Mouse (Mus musculus): ENCODE measurements around the gene Rybp. TPM values are rescaled to one million over a fixed set of nuclear protein-coding genes. Genes with fewer than 3 reads are reported as not detected.

Rybp gene
- total and polyA plus RNA-seq, 3 experiments: 9.1 to 12.6 (median 10.7) TPM

DNA sequence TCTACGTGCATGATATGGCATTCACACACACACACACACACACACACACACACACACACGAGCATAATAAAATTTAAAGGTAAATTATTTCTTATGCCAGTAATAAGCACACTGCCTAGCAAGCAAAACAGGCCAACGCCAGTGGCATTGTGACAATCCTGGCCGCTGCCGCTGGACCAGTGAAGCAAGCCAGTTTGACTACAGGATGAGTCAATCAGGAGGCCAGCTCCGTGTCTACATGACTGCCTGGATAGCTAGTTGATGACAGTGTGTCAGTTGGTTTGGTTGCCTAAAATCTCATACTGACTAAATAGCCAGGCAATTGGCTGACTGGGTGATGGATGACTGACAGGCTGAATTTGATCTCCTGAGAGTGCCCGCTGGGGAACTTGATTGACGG is 69.8 kb downstream of the Rybp start:
- H3K79me2 ChIP-seq (replicated peaks; ENCODE audit: control insufficient read depth, insufficient read depth, low read length): no peaks in the 10 kb centered on the region
- DNase-seq: no peak
- H3K9ac ChIP-seq (ENCODE audit: low read depth, low read length): no peak overlapping the region
- H3K4me1 ChIP-seq (ENCODE audit: control insufficient read depth, insufficient read depth, low read length): peaks cover 14% of the 10 kb centered on the region
- no peaks in the 10 kb centered on the region for H3K27me3 ChIP-seq (ENCODE audit: control insufficient read depth, insufficient read depth, low read length)
- H3K27ac ChIP-seq: no peak overlapping the region
- TF ChIP-seq POLR2A (IDR thresholded peaks at IDR 0.05; ENCODE audit: insufficient read depth, low read depth, low read length) (no peak), EP300 (IDR thresholded peaks at IDR 0.05; ENCODE audit: insufficient read depth, low read depth, low read length) (no peak), CTCF (IDR thresholded peaks at IDR 0.05) (no peak)
- 94% methylated on average over 8 of the region's 8 CpGs for WGBS
- H3K36me3 ChIP-seq (ENCODE audit: control insufficient read depth, insufficient read depth, low read length): no peaks in the 10 kb centered on the region
- H3K4me3 ChIP-seq: no peak overlapping the region
- intact Hi-C loops (cut with DNase I): no loop called here

DNA sequence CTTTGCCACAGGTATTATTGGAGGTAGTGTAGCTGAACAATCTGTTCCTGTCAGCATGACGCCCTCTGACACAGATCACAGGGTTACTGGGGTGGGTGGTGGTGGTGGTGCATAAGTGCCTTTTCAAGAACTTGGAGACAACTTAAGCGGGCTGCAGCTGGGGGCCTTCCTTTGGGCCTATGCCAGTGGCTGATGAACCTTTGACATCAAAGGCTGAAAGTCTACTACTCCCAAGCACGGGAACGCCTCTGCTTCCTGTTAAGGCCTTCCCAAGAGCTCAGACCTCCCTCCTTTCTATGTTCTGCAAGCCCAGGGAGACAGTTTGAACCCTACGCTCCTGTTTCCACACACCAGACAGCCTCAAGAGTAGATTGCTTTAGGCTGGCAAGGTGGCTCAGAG is 70.3 kb downstream of the Rybp start:
- TF ChIP-seq EP300 (IDR thresholded peaks at IDR 0.05; ENCODE audit: insufficient read depth, low read depth, low read length) (no peak), POLR2A (IDR thresholded peaks at IDR 0.05; ENCODE audit: insufficient read depth, low read depth, low read length) (no peak), CTCF (IDR thresholded peaks at IDR 0.05) (no peak)
- H3K4me3 ChIP-seq: no peak overlapping the region
- intact Hi-C loops (cut with DNase I): no loop called here
- H3K9ac ChIP-seq (ENCODE audit: low read depth, low read length): no peak overlapping the region
- no peak for DNase-seq
- H3K36me3 ChIP-seq (ENCODE audit: control insufficient read depth, insufficient read depth, low read length): no peaks in the 10 kb centered on the region
- H3K4me1 ChIP-seq (ENCODE audit: control insufficient read depth, insufficient read depth, low read length): peaks cover 14% of the 10 kb centered on the region
- no peaks in the 10 kb centered on the region for H3K27me3 ChIP-seq (ENCODE audit: control insufficient read depth, insufficient read depth, low read length)
- no peak overlapping the region for H3K27ac ChIP-seq
- 72% methylated on average over 5 of the region's 5 CpGs for WGBS
- no peaks in the 10 kb centered on the region for H3K79me2 ChIP-seq (replicated peaks; ENCODE audit: control insufficient read depth, insufficient read depth, low read length)

DNA sequence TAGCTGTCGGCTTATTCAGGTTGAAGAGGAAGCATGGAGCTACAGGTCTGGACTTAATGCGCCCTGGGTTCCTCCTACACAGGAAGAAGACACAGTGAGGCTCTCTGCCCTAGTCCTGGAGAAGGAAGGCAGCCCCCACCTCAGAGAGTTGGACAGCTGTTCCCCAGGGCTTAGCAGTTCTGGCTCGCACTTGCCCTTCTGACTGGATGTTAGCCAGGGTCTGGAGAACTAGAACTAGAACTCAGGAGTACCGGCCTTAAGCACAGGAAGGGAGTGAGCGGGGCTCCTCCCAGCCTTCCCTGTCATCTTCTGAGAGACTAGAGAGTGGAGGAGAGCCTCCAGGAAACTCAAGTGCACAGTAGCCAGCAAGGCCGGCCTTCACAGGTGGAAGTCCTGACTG is 71.5 kb downstream of the Rybp start:
- Histone ChIP-seq H3K27me3 (ENCODE audit: control insufficient read depth, insufficient read depth, low read length) (no peaks in the 10 kb centered on the region), H3K27ac (no peak overlapping the region), H3K4me1 (ENCODE audit: control insufficient read depth, insufficient read depth, low read length) (peaks cover 14% of the 10 kb centered on the region), H3K9ac (ENCODE audit: low read depth, low read length) (no peak overlapping the region), H3K4me3 (no peak overlapping the region), H3K36me3 (ENCODE audit: control insufficient read depth, insufficient read depth, low read length) (no peaks in the 10 kb centered on the region), H3K79me2 (replicated peaks; ENCODE audit: control insufficient read depth, insufficient read depth, low read length) (no peaks in the 10 kb centered on the region)
- TF ChIP-seq EP300 (IDR thresholded peaks at IDR 0.05; ENCODE audit: insufficient read depth, low read depth, low read length): no peak
- TF ChIP-seq CTCF (IDR thresholded peaks at IDR 0.05): no peak
- TF ChIP-seq POLR2A (IDR thresholded peaks at IDR 0.05; ENCODE audit: insufficient read depth, low read depth, low read length): no peak
- DNase-seq: peak in 1 of 2 experiments; percentile 51
- intact Hi-C loops (cut with DNase I): no loop called here
- WGBS: 34% methylated on average over 6 of the region's 6 CpGs

DNA sequence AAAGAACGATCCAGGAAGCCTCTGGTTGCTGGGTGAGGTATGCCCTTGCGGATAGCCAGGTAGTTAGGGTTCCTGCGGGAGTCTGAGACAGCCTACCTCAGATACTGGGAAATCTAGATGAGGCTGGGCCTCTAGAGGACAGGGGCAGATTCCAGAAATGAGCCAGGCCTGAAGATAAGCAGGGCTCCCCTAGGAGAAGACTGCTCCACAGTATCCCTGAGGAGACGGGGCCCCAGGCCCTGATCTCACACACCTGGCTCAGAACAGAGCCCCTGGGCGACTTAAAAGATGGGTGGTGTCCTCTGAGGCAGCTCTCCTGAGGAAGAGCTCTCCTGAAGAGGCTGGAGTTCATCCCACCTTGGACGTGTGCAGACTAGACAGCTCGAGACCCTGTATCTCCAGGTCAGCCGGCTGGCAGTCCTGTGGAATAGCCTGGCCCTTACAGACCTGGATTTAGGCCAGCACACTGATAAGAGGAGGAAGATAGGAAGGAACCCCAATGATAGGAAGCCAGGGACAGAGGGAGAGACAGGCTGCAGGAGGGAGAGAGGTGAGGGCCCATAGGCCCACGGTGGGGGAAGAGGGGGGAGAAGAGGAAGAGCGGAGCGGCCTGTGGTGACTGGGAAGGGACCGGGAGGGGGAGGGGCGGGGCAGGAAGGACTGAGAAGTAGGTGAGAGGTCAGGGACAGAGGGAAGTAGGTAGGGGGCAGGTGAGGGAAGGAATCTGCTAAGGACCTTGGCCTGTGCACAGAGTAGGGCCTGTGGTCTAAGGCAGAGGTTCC is 73.0 kb downstream of the Rybp start:
- no peak overlapping the region for H3K27ac ChIP-seq
- H3K79me2 ChIP-seq (replicated peaks; ENCODE audit: control insufficient read depth, insufficient read depth, low read length): no peaks in the 10 kb centered on the region
- no peak for TF ChIP-seq EP300 (IDR thresholded peaks at IDR 0.05; ENCODE audit: insufficient read depth, low read depth, low read length)
- no peak for TF ChIP-seq POLR2A (IDR thresholded peaks at IDR 0.05; ENCODE audit: insufficient read depth, low read depth, low read length)
- TF ChIP-seq CTCF (IDR thresholded peaks at IDR 0.05): no peak
- intact Hi-C loops (cut with DNase I): no loop called here
- H3K9ac ChIP-seq (ENCODE audit: low read depth, low read length): no peak overlapping the region
- 46% methylated on average over 13 of the region's 13 CpGs for WGBS
- no peak for DNase-seq
- H3K27me3 ChIP-seq (ENCODE audit: control insufficient read depth, insufficient read depth, low read length): no peaks in the 10 kb centered on the region
- no peak overlapping the region for H3K4me3 ChIP-seq
- H3K4me1 ChIP-seq (ENCODE audit: control insufficient read depth, insufficient read depth, low read length): peaks cover 14% of the 10 kb centered on the region
- no peaks in the 10 kb centered on the region for H3K36me3 ChIP-seq (ENCODE audit: control insufficient read depth, insufficient read depth, low read length)

DNA sequence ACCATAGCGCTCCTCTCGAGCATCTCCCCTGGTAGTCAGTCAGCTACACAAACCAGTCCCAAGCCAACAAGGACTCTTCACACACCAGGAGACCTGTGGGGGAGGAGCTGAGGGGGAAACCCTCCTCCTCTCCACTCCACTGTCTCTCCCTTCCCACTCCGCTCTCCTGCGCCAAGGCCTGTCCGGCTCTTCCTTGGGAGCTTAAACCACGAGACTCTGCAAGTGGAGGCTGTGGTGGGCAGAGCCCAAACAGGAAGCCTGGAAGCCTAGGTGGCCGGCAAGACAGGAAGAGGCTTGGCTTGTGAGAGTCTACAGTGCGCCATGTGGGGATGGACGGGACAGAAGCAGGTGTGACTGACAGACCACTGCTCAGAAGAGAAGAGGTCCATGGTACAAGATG is 73.7 kb downstream of the Rybp start:
- no peak overlapping the region for H3K9ac ChIP-seq (ENCODE audit: low read depth, low read length)
- no peaks in the 10 kb centered on the region for H3K79me2 ChIP-seq (replicated peaks; ENCODE audit: control insufficient read depth, insufficient read depth, low read length)
- intact Hi-C loops (cut with DNase I): no loop called here
- no peaks in the 10 kb centered on the region for H3K27me3 ChIP-seq (ENCODE audit: control insufficient read depth, insufficient read depth, low read length)
- no peak overlapping the region for H3K27ac ChIP-seq
- H3K36me3 ChIP-seq (ENCODE audit: control insufficient read depth, insufficient read depth, low read length): no peaks in the 10 kb centered on the region
- TF ChIP-seq EP300 (IDR thresholded peaks at IDR 0.05; ENCODE audit: insufficient read depth, low read depth, low read length) (no peak), POLR2A (IDR thresholded peaks at IDR 0.05; ENCODE audit: insufficient read depth, low read depth, low read length) (no peak)
- H3K4me3 ChIP-seq: no peak overlapping the region
- peaks cover 13% of the 10 kb centered on the region for H3K4me1 ChIP-seq (ENCODE audit: control insufficient read depth, insufficient read depth, low read length)
- no peak for DNase-seq
- 61% methylated on average over 9 of the region's 9 CpGs for WGBS

DNA sequence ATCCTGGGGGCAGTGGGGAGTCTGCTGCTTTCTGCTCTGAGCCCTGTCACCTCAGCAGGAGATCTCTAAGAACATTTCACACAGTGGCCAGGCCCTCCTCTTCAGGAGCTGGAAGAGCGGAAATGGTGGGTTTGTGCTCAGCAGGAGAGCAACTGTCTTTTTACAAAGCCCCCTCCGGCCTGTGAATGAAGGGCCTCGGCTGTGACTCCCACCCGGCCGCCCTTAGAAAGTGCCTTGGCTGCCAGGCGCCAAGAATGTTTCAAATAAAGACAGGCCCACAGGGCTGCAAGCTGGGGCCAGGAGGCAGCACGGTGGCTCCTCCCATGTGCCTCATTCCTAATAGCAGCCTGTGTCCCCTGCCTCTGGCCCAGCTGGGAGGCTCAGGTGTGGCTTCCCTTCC is 74.5 kb downstream of the Rybp start:
- DNase-seq: no peak
- no peak overlapping the region for H3K9ac ChIP-seq (ENCODE audit: low read depth, low read length)
- WGBS: 79% methylated on average over 7 of the region's 7 CpGs
- no peaks in the 10 kb centered on the region for H3K79me2 ChIP-seq (replicated peaks; ENCODE audit: control insufficient read depth, insufficient read depth, low read length)
- peaks cover 10% of the 10 kb centered on the region for H3K4me1 ChIP-seq (ENCODE audit: control insufficient read depth, insufficient read depth, low read length)
- no peaks in the 10 kb centered on the region for H3K27me3 ChIP-seq (ENCODE audit: control insufficient read depth, insufficient read depth, low read length)
- intact Hi-C loops (cut with DNase I): no loop called here
- no peak overlapping the region for H3K27ac ChIP-seq
- no peaks in the 10 kb centered on the region for H3K36me3 ChIP-seq (ENCODE audit: control insufficient read depth, insufficient read depth, low read length)
- TF ChIP-seq CTCF (IDR thresholded peaks at IDR 0.05): no peak
- TF ChIP-seq POLR2A (IDR thresholded peaks at IDR 0.05; ENCODE audit: insufficient read depth, low read depth, low read length): no peak
- TF ChIP-seq EP300 (IDR thresholded peaks at IDR 0.05; ENCODE audit: insufficient read depth, low read depth, low read length): no peak
- no peak overlapping the region for H3K4me3 ChIP-seq
